Mouse (Mus musculus) thymus, postnatal 0 days (tissue): ENCODE measurements around the gene Med14. TPM values are rescaled to one million over a fixed set of nuclear protein-coding genes. Genes with fewer than 3 reads are reported as not detected.

Source experiments
- DNase-seq: peaks from one replicate; pipeline ENCODE4 v3.0.0-alpha.2; 2015; ENCODE audit warnings: low spot score
- polyA plus RNA-seq: library from polyadenylated mRNA; unstranded; fragments of >200 nt; fragmentation: Nextera tagmentation; extraction: Ambion mirVana; gene quantifications from 2 replicates; pipeline ENCODE4 v1.2.1, GENCODE M21; 2015

Med14 gene
- polyA plus RNA-seq, 1 experiment from 2014 or later, result 15.3 TPM

DNA sequence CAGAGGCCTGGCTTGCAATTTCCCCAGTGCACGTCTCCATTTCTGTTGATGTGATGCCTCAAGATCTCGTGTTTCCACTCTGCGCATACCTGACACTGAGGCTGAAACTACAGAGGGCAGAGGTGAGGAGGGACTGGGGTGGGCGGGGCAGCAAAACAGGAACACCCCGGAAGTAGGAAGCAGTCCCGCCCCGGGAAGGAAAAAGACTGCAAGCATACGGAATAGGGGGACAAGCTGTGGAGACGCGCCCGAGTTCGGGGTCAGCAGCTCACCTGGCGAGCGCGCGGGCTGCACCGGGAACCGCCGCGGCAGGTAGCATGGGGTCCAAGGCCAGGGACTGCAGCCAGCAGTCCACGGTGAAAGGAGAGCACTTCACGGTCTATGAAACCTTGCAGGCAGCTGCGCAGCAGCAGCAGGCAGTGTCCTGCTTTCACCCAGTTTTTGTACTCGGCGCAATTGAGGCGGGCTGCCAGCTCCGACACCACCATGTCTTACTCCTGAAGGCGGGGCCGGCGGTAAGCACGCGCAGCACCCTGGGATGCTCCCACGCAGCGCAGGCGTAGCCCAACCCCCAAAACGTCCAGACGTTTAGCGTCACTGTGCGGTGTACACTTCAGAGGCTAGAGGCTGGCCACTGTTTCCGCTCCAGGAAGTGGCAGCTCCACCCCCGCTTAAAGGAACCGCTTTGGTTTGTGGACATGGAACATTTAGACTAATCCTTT lies 88.7 kb downstream of the Med14 start, which contains the start of gene 1810030O07Rik:
Gene 1810030O07Rik (minus strand): TSS at position 615 of the 722 bp plus-strand sequence.
- peak; percentile 90 for DNase-seq

DNA sequence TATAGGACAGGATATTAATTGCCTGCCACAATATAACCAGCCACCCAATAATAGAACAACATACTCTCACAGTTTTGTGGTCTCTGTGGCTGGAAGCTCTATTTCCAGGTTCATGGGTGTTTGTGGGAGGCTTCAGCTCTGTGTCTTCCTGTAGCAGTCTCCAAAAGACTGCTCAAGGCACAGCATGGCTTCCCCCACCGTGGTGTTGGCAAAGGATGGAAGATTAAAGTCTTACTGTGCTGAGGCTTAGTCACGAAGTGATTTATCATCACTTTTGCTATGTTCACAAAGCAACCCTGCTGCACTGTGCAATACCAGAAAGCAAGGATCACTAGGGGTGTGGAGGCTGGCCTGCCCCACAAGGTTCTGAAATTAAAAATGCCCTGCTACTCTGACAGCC lies 108.0 kb downstream of the Med14 start:
- no peak for DNase-seq

DNA sequence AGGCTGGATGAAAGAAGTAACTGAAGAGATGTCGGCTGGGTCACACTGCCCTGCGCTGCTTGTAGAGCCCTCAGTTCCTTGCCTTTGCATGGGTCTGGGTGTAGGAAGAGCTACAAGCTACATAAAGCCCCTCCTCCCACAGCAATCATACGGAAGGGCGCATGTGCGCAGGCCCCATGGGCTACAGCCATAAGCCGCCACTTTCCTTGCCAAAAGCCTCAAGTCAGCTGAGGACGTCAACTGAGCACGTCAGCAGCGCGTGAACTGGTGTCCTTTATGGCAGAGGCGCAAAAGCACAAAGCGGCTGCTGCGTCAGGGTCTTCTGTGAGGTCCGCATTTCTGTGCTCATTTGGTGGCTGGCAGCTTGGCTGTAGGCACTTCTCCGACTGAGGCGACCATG lies 110.0 kb downstream of the Med14 start:
- no peak for DNase-seq

DNA sequence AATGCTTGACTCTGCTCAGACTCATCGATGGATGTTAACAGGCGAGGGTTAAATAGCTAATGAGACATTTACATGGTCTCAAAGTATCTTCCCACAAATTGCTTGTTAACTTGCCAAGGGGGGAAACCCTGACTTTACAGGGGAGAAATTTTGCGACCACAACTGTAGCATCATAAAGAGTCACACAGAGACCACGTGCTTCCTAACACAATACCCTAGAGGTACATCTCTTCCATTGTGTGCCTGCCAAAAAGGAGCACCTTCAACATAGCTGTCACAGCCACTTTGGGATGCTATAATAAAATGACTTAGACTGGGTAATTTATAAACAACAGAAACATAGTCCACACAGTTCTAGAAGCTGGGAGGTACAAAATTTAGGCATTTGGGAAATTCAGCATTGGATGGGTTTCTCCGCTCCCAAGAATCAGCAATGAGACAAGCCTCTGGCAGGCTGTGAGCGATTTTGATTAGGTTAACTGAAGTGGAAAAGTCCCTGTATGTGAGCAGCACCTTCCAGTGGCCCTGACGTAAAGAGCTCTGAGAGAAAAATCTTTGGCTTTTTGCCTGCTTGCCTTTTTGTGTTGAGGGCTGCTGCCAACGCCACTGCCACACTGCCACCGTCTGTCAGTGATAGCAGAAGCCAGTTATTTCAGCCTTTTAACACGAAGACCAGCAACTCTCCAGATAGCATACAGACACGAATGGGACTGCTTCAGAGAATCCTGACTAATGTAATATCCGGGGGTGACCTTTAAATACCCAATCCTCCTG lies 116.2 kb downstream of the Med14 start:
- no peak for DNase-seq

DNA sequence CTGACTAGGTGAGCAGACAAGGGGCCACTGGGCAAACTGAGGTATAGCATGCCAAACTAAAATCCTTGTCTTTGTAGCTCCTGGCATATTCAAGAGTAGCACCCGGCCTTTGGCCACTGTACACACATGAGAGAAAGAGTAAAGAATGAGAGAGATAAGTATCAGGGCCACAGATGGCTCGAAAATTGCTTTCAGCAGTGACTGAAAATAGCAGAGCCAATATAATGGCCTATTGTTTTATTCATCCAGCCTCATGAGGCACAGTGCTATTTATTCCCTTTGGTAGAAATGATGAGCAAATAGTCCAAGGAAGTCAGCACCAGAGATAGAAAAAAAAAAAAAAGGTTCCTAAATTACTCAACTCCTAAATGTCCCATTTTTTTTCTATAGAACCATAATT lies 116.9 kb downstream of the Med14 start:
- DNase-seq, result no peak

Other genes with a start within 250 kb of the Med14 start
- 125 and 129 TPM in 2 replicates for gene Atp6ap2, start 174.3 kb downstream of the Med14 start, polyA plus RNA-seq
- gene 1810030O07Rik, start 88.4 kb downstream of the Med14 start, polyA plus RNA-seq, result 31.1 and 33.8 TPM in 2 replicates